Mouse (Mus musculus) adrenal gland, postnatal 36 days (tissue): Measurements from ENCODE around the gene Hk3. TPM values are rescaled to one million over a fixed set of nuclear protein-coding genes. Genes with fewer than 3 reads are reported as not detected.

Source experiments
- total RNA-seq, 2 experiments: library from RNA; stranded (reverse); gene quantifications; 2 replicates each; pipeline ENCODE4 v1.2.3; 2021

Hk3 gene
- total RNA-seq, 2 experiments from 2014 or later: 0.72 to 1.1 TPM

Other genes with a start within 250 kb of the Hk3 start
- not detected for gene Eif4e1b, start 237.4 kb downstream of the Hk3 start, total RNA-seq
- 10 to 100 TPM; 24.0 to 33.4 TPM for gene Tspan17, start 232.0 kb downstream of the Hk3 start, total RNA-seq
- gene Unc5a, start 72.0 kb downstream of the Hk3 start, total RNA-seq: 1 to 10 TPM; 6.0 to 6.4 TPM
- 10 to 100 TPM; 27.1 to 29.4 TPM for gene Uimc1, start 78.9 kb upstream of the Hk3 start, total RNA-seq
- 10 to 100 TPM; 45.8 to 50.9 TPM for gene Zfp346, start 83.9 kb upstream of the Hk3 start, total RNA-seq
- gene Gm17617, start 112.2 kb upstream of the Hk3 start, total RNA-seq: not detected
- 10 to 100 TPM; 35.9 to 61.1 TPM for gene Fgfr4, start 131.3 kb upstream of the Hk3 start, total RNA-seq
- 100 to 1,000 TPM; 103 to 115 TPM for gene Nsd1, start 188.4 kb upstream of the Hk3 start, total RNA-seq